Mouse (Mus musculus) liver, embryonic 15.5 days (tissue): ENCODE measurements around the gene Cdkn2d. TPM values are rescaled to one million over a fixed set of nuclear protein-coding genes. Genes with fewer than 3 reads are reported as not detected.
"Not testable (repeated sequence)": the region's sequence is repeated elsewhere in the genome, so short reads cannot be mapped to it uniquely, and the experiment has no call there.

Source experiments
- ATAC-seq: fragments of 200-750 bp; cut with Nextera tagmentation; 2 replicates; pipeline ENCODE4 v1.8.0; 2017; ENCODE audit warnings: moderate number of reproducible peaks, mild to moderate bottlenecking, moderate library complexity; ENCODE audit not compliant: insufficient read depth
- H3K27ac ChIP-seq: fragments of 300-500 bp; sonication (generic); replicated peaks from 2 replicates; pipeline ENCODE4 v1.5.1; 2015; ENCODE audit warnings: mild to moderate bottlenecking, inconsistent platforms
- H3K27me3 ChIP-seq: fragments of 300-500 bp; sonication (generic); 2 replicates; pipeline ENCODE4 v1.6.1; 2015; ENCODE audit warnings: mild to moderate bottlenecking, inconsistent platforms
- H3K36me3 ChIP-seq: fragments of 300-500 bp; sonication (generic); replicated peaks from 2 replicates; pipeline ENCODE4 v1.6.1; 2015; ENCODE audit warnings: moderate library complexity, mild to moderate bottlenecking, inconsistent platforms
- H3K4me1 ChIP-seq: fragments of 300-500 bp; sonication (generic); replicated peaks from 2 replicates; pipeline ENCODE4 v1.6.1; 2015; ENCODE audit warnings: inconsistent platforms
- H3K4me2 ChIP-seq: fragments of 300-500 bp; sonication (generic); 2 replicates; pipeline ENCODE4 v1.6.1; 2015; ENCODE audit warnings: moderate library complexity, mild to moderate bottlenecking, inconsistent platforms
- H3K4me3 ChIP-seq: fragments of 300-500 bp; sonication (generic); replicated peaks from 2 replicates; pipeline ENCODE4 v1.5.1; 2015; ENCODE audit warnings: mild to moderate bottlenecking, inconsistent platforms
- H3K9ac ChIP-seq: fragments of 300-500 bp; sonication (generic); 2 replicates; pipeline ENCODE4 v1.6.1; 2015; ENCODE audit warnings: moderate library complexity, mild to moderate bottlenecking, inconsistent platforms
- H3K9me3 ChIP-seq: fragments of 300-500 bp; sonication (generic); replicated peaks from 2 replicates; pipeline ENCODE4 v1.6.1; 2016; ENCODE audit warnings: inconsistent platforms
- WGBS: fragments of 180-500 bp; shearing (Covaris S2); methylation state at CpG from one replicate; pipeline ENCODE4 v1.1.7; 2015; ENCODE audit warnings: mixed read lengths; ENCODE audit not compliant: insufficient replicate concordance; 5-methylcytosine and 5-hydroxymethylcytosine counted together
- polyA plus RNA-seq: library from polyadenylated mRNA; unstranded; fragments of >200 nt; fragmentation: Nextera tagmentation; extraction: Ambion mirVana; gene quantifications from 2 replicates; pipeline ENCODE4 v1.2.1, GENCODE M21; 2015

The Cdkn2d gene
- polyA plus RNA-seq, 1 experiment from 2014 or later = 129 TPM

DNA sequence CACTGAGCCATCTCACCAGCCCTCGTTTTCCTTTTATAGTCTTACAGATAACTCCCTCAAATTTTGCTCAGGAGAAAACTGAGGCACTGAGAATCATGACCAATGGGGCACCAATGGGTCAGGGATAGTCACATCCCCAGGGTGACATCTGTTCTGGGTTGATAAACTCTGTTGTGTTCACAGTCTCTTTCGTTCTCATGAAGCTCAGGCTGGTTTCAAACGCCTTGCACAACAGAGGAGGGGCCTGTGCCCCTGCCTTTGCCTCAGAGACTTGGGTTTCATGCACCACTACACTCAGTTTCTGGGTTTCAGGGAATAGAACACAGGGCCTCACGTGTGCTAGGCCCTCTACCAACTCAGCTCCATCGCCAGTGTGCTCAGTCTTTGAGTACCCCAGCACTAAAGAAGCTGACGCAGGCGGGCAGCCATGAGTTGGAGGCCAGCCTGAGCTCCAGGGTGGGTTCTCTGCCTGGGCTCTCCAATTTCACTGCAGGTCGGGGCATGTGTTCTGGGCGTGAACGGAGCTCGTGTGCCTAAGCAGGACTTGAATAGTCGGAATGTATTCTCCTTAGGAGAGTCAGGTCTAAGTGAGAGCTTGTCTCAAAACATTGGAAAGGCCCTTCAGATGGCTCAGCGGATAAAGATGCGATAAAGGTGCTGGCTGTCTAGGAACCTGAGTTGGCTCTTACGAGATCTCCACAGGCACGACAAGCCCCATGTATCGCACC, 26.8 kb downstream of the Cdkn2d start:
- Histone ChIP-seq H3K27me3 (no peaks in the 10 kb centered on the region; the same call in 1 of the 2 replicates), H3K9me3 (no peaks in the 10 kb centered on the region), H3K4me1 (peaks cover 72% of the 10 kb centered on the region), H3K9ac (peak overlapping the region; percentile 78), H3K36me3 (peaks cover 33% of the 10 kb centered on the region), H3K4me2 (peak overlapping the region; percentile 89), H3K4me3 (peak overlapping the region; percentile 84), H3K27ac (peak overlapping the region; percentile 100)
- WGBS = 11% methylated on average over 17 of the region's 17 CpGs
- ATAC-seq = peak; percentile 75

GRCm38 (mm10) chr9:21261831-21262230, 29.4 kb downstream of the Cdkn2d start:
- H3K9me3 ChIP-seq = no peaks in the 10 kb centered on the region
- peaks cover 49% of the 10 kb centered on the region for H3K4me1 ChIP-seq
- peaks cover 7% of the 10 kb centered on the region for H3K36me3 ChIP-seq
- H3K4me3 ChIP-seq = no peak overlapping the region
- no peak overlapping the region for H3K4me2 ChIP-seq
- no peak overlapping the region for H3K9ac ChIP-seq
- H3K27ac ChIP-seq = no peak overlapping the region
- WGBS = 24% methylated on average over 2 of the region's 2 CpGs
- ATAC-seq = no peak
- H3K27me3 ChIP-seq = peaks cover 11% of the 10 kb centered on the region; the same call in 1 of the 2 replicates

- ATAC-seq = no peak
- WGBS = 57% methylated on average over 6 of the region's 6 CpGs
Observed at GRCm38 (mm10) chr9:21260491-21261040, 30.6 kb downstream of the Cdkn2d start.

GRCm38 (mm10) chr9:21256349-21256748, 34.9 kb downstream of the Cdkn2d start:
- not testable (repeated sequence) for H3K36me3 ChIP-seq, H3K9ac ChIP-seq, H3K9me3 ChIP-seq, H3K4me3 ChIP-seq, H3K4me2 ChIP-seq, H3K27ac ChIP-seq, ATAC-seq, H3K4me1 ChIP-seq
- 47% methylated on average over 4 of the region's 4 CpGs for WGBS
- H3K27me3 ChIP-seq = peaks cover 37% of the 10 kb centered on the region

More at GRCm38 (mm10) chr9:21260491-21261040, 30.6 kb downstream of the Cdkn2d start:
- no peak overlapping the region for H3K27ac ChIP-seq
- H3K27me3 ChIP-seq = peaks cover 11% of the 10 kb centered on the region; the same call in 1 of the 2 replicates
- peaks cover 38% of the 10 kb centered on the region for H3K4me1 ChIP-seq
- H3K36me3 ChIP-seq = no peaks in the 10 kb centered on the region
- no peak overlapping the region for H3K9ac ChIP-seq
- H3K4me2 ChIP-seq = no peak overlapping the region
- no peak overlapping the region for H3K4me3 ChIP-seq
- no peaks in the 10 kb centered on the region for H3K9me3 ChIP-seq

GRCm38 (mm10) chr9:21254690-21255089, 36.5 kb downstream of the Cdkn2d start:
- Histone ChIP-seq H3K4me3 (no peak overlapping the region), H3K36me3 (no peaks in the 10 kb centered on the region), H3K4me2 (no peak overlapping the region), H3K4me1 (peaks cover 9% of the 10 kb centered on the region), H3K9me3 (no peaks in the 10 kb centered on the region), H3K27me3 (peaks cover 54% of the 10 kb centered on the region), H3K9ac (no peak overlapping the region), H3K27ac (no peak overlapping the region)
- ATAC-seq = no peak

DNA sequence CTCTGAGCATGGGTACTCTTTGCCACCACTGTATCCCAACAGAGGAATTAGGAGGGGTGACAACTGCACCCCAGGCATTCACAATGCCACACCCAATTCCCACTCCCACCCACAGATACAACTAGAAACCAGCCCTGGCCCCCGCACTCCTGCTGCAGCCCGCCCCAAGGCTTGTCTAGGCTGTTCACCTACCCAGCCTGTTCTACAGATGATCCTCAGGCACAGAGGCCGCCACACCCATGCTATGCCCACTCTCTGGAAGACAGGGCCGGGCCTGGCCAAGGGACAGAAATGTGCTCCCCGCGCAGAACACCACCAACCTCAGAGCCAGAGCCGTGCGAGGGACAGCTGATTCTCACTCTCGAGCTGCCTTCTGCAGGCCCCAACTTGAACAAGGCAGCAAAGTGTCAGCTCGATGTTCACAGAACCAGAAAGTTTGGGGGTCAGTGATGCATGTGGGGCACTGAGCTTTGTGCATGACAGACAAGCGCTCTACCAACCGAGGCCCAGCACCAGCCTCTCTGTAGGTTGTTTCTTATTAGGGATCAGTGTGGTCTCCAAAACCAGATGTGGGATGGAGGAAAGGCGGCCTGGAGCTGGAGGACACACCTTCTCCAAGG, 40.0 kb downstream of the Cdkn2d start:
- Histone ChIP-seq H3K36me3 (no peaks in the 10 kb centered on the region), H3K4me3 (no peak overlapping the region), H3K4me2 (no peak overlapping the region), H3K4me1 (peaks cover 24% of the 10 kb centered on the region), H3K27ac (no peak overlapping the region), H3K9ac (no peak overlapping the region), H3K9me3 (no peaks in the 10 kb centered on the region), H3K27me3 (peaks cover 78% of the 10 kb centered on the region)
- 66% methylated on average over 13 of the region's 13 CpGs for WGBS
- ATAC-seq = no peak

DNA sequence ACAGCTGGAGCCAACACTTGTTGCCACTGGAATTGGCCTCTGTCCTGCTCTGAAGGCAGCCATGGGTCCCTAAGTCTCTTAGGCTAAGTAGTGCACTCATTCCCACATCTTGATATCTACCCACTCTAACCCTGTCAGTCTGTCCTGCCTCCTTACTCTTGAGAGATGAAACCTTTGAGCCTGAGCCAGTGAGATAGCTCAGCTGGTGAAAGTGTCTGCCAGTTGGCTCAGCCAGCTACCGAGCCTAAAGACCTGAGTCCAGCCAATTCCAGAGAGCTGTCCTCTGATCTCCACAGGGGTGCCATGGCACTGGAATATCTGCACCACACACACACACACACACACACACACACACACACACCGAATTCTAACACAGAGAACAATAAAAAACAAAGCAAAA, 40.7 kb downstream of the Cdkn2d start:
- peaks cover 85% of the 10 kb centered on the region for H3K27me3 ChIP-seq
- no peak overlapping the region for H3K4me3 ChIP-seq
- H3K9ac ChIP-seq = no peak overlapping the region
- no peak overlapping the region for H3K4me2 ChIP-seq
- H3K4me1 ChIP-seq = peaks cover 25% of the 10 kb centered on the region
- H3K27ac ChIP-seq = no peak overlapping the region
- ATAC-seq = no peak
- H3K36me3 ChIP-seq = no peaks in the 10 kb centered on the region
- no peaks in the 10 kb centered on the region for H3K9me3 ChIP-seq
- WGBS = 35% methylated on average over 2 of the region's 2 CpGs

DNA sequence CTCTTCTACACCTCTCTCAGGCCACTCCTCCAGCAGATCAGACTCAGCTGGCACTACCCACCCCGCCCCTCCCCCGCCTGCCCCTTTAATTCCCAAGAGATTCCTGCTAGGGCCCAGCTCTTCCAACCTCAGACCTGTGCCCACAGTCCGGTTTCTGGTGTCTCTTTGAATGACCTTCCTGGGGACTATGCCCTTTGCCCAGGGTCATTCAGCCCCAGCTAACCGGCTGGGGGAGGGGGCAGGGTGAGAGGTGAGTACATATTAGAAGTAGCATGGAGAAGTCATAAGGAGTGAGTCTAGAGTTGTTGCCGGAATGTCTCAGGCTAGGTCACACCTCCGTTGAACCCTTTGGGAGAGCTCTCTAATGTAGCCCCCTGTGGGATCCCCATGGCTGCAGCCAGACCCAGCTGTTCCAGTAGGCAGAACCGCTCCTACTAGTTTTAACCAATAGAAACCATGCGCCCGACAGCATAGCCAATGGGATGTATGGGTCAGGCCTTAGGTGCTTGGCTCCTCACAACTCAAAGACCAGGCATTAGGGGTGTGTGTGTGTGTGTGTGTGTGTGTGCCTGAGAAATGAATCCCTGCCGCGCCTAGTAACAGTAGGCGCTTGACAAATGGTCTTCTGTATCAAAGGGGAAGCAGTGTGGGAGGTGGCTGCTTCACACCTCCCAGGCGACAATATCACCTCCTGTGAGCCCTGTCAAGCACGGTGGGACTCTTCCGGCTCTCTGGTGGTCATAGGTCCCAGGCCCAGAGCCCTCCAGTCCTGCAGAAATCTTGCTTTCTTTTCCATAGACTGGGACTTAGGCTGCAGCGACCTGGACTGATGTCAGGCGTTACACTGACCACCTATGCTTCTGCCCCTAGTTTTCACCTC, 41.3 kb downstream of the Cdkn2d start:
- peak; percentile 32; the same call in 1 of the 2 replicates for ATAC-seq
- Histone ChIP-seq H3K27ac (no peak overlapping the region), H3K9me3 (no peaks in the 10 kb centered on the region), H3K27me3 (peaks cover 91% of the 10 kb centered on the region), H3K4me1 (peaks cover 31% of the 10 kb centered on the region), H3K4me2 (0 out of 2 replicates have a peak overlapping the region, but pooled peaks have one; percentile 3), H3K36me3 (no peaks in the 10 kb centered on the region), H3K4me3 (no peak overlapping the region), H3K9ac (no peak overlapping the region)
- WGBS = 22% methylated on average over 17 of the region's 17 CpGs

DNA sequence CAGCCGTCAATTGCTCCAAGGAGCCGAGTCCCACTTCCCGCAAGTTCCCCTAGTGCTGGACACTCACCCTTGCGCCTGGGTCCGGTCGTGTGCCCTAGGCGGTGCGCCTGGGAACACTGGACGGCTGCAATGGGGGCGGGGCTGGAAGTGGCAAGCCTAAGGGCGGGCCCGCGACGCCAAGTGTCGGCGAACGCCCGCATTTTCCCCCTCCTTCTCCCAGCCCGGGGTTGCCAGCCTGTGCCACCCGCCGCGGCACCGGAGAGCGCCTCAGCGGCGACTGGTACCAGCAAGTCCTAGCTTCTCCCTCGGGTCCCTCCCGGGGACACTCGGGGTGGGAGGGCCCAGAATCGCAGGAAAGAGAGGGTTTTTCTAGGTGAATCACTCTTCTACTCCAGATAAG, 42.9 kb downstream of the Cdkn2d start, which contains the start of gene S1pr5:
S1pr5 (minus strand) TSS at position 118 of the 400 bp plus-strand sequence.
- Histone ChIP-seq H3K9me3 (no peaks in the 10 kb centered on the region), H3K4me1 (peaks cover 43% of the 10 kb centered on the region), H3K36me3 (no peaks in the 10 kb centered on the region), H3K4me3 (peak within 1 kb of the TSS; percentile 32), H3K4me2 (peak within 1 kb of the TSS; percentile 59), H3K27ac (no peak within 1 kb of the TSS), H3K9ac (no peak within 1 kb of the TSS), H3K27me3 (peaks cover 100% of the 10 kb centered on the region)
- ATAC-seq = no peak
- WGBS = 3% methylated on average over 30 of the region's 30 CpGs

DNA sequence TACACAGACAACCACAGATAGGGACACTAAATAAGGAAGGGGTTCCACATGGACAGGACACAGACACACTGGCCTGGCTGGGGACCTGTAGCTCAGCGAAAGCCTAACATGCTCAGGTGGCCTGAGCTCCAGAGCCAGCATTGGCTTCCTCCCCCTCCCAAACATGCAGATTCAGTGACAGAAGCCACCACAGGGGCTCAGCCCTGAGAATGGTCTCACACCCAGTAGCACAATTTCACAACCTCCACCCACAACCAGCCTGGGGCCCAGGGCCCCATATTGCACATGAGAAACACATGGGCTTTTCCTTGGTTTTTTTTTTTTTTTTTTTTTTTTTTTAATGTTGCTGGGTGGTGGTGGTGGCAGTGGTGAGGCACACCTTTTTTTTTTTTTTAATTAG, 44.9 kb downstream of the Cdkn2d start:
- no peak overlapping the region for H3K4me2 ChIP-seq

More for the DNA sequence above, 44.9 kb downstream of the Cdkn2d start:
- no peaks in the 10 kb centered on the region for H3K9me3 ChIP-seq
- peaks cover 99% of the 10 kb centered on the region for H3K27me3 ChIP-seq
- no peak overlapping the region for H3K4me3 ChIP-seq
- no peak overlapping the region for H3K9ac ChIP-seq
- H3K36me3 ChIP-seq = no peaks in the 10 kb centered on the region
- ATAC-seq = no peak
- 74% methylated on average over 1 of the region's 1 CpGs for WGBS
- H3K27ac ChIP-seq = no peak overlapping the region
- H3K4me1 ChIP-seq = peaks cover 46% of the 10 kb centered on the region
